Mouse (Mus musculus) limb, embryonic 12.5 days (tissue): ENCODE data around the gene Nr1h3. TPM values are rescaled to one million over a fixed set of nuclear protein-coding genes. Genes with fewer than 3 reads are reported as not detected.

Source experiments
- ATAC-seq: fragments of 200-750 bp; cut with Nextera tagmentation; 2 replicates; pipeline ENCODE4 v1.8.0; 2017; ENCODE audit warnings: low read depth, moderate TSS enrichment; ENCODE audit not compliant: insufficient number of reproducible peaks, insufficient read depth, low FRiP score, low TSS enrichment
- H3K27ac ChIP-seq: fragments of 300-500 bp; sonication (generic); 2 replicates; pipeline ENCODE4 v1.5.1; 2016; ENCODE audit warnings: mild to moderate bottlenecking, moderate library complexity
- H3K27me3 ChIP-seq: fragments of 300-500 bp; sonication (generic); 2 replicates; pipeline ENCODE4 v1.6.1; 2016; ENCODE audit warnings: mild to moderate bottlenecking, moderate library complexity
- H3K36me3 ChIP-seq: fragments of 300-500 bp; sonication (generic); 2 replicates; pipeline ENCODE4 v1.6.1; 2016; ENCODE audit warnings: mild to moderate bottlenecking, moderate library complexity
- H3K4me1 ChIP-seq: fragments of 300-500 bp; sonication (generic); replicated peaks from 2 replicates; pipeline ENCODE4 v1.6.1; 2016
- H3K4me2 ChIP-seq: fragments of 300-500 bp; sonication (generic); 2 replicates; pipeline ENCODE4 v1.6.1; 2016; ENCODE audit warnings: mild to moderate bottlenecking, moderate library complexity
- H3K4me3 ChIP-seq: fragments of 300-500 bp; sonication (generic); replicated peaks from 2 replicates; pipeline ENCODE4 v1.5.1; 2016; ENCODE audit warnings: mild to moderate bottlenecking
- H3K9ac ChIP-seq: fragments of 300-500 bp; sonication (generic); replicated peaks from 2 replicates; pipeline ENCODE4 v1.6.1; 2016; ENCODE audit warnings: mild to moderate bottlenecking, moderate library complexity
- H3K9me3 ChIP-seq: fragments of 300-500 bp; sonication (generic); 2 replicates; pipeline ENCODE4 v1.6.1; 2016; ENCODE audit warnings: mild to moderate bottlenecking, moderate library complexity
- WGBS: fragments of 180-500 bp; shearing (Covaris S2); methylation state at CpG from one replicate; pipeline ENCODE4 v1.1.7; 2016; 5-methylcytosine and 5-hydroxymethylcytosine counted together
- polyA plus RNA-seq: library from polyadenylated mRNA; unstranded; fragments of >200 nt; fragmentation: Nextera tagmentation; extraction: Ambion mirVana; gene quantifications from 2 replicates; pipeline ENCODE4 v1.2.1, GENCODE M21; 2016

Gene Nr1h3
- polyA plus RNA-seq, 1 experiment from 2014 or later = 1.9 TPM

DNA sequence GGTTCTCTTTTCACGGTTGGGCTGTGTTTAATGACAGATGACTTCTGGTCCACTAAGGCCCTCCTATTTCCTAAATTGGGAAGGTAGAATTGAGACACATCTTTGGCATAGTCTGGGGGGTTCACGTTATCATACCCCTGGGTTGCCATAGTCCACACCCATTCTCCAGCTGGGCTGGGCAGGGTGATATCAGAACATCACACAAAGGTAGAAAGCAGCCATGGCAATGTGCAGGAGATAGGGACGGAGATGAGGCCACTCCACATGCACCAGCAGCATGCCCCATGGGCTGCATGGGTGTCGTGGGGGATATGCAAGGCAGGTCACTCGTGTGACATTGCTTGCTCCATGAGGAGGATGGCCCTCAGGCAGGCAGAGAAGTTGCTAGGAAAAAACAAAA lies 39.1 kb downstream of the Nr1h3 start:
- H3K36me3 ChIP-seq = peaks cover 77% of the 10 kb centered on the region
- no peak overlapping the region for H3K9ac ChIP-seq
- no peak overlapping the region for H3K4me3 ChIP-seq
- H3K4me2 ChIP-seq = no peak overlapping the region
- ATAC-seq = no peak
- no peaks in the 10 kb centered on the region for H3K27me3 ChIP-seq
- no peaks in the 10 kb centered on the region for H3K4me1 ChIP-seq
- H3K27ac ChIP-seq = no peak overlapping the region
- H3K9me3 ChIP-seq = no peaks in the 10 kb centered on the region
- WGBS = 83% methylated on average over 5 of the region's 5 CpGs

GRCm38 (mm10) chr2:91162952-91163351 lies 39.7 kb downstream of the Nr1h3 start:
- Histone ChIP-seq H3K4me3 (no peak overlapping the region), H3K36me3 (peaks cover 77% of the 10 kb centered on the region), H3K4me1 (no peaks in the 10 kb centered on the region), H3K27ac (no peak overlapping the region), H3K27me3 (no peaks in the 10 kb centered on the region), H3K4me2 (no peak overlapping the region), H3K9ac (no peak overlapping the region), H3K9me3 (no peaks in the 10 kb centered on the region)
- ATAC-seq = no peak
- WGBS = 80% methylated on average over 4 of the region's 4 CpGs

- no peak for ATAC-seq
- Histone ChIP-seq H3K4me3 (no peak overlapping the region), H3K27me3 (no peaks in the 10 kb centered on the region), H3K9me3 (no peaks in the 10 kb centered on the region), H3K4me1 (no peaks in the 10 kb centered on the region), H3K9ac (no peak overlapping the region), H3K36me3 (peaks cover 82% of the 10 kb centered on the region), H3K4me2 (no peak overlapping the region), H3K27ac (no peak overlapping the region)
- 89% methylated on average over 6 of the region's 6 CpGs for WGBS
These were observed 42.0 kb downstream of the Nr1h3 start for GRCm38 (mm10) chr2:91160591-91160990.

DNA sequence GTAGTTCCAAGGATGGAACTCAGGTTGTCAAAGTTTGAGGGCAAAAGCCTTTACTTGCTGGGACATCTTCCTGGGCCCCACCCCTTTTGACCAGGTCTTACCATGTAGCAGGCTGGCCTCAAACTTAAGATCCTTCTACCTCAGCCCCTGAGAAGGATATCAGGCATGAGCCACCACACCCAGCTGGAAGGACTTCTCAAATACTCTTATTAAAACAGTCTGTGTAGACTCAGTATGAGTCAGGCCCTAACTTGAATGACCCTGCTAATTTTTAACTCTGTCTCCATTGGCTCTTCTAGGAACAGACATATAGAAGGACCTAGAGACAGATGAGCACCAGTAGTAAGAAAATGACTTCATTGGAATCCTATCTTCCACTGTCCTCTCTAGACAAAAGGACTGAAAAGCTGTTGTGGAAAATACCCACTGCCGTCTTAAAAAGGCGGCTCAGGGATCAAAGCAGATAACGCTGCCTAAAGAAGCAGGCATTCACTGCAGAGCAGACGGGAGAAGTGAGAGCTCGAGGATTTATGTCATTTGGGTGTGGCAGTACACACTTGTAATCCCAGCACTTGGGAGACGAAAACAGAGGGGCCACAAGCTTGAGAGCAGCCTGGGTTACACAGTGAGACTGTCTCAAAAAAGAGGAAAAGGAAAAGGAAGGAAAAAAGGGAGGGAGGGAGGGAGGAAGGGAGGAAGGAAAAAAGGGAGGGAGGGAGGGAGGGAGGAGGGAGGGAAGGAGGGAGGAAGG lies 45.5 kb downstream of the Nr1h3 start:
- Histone ChIP-seq H3K9ac (no peak overlapping the region), H3K27ac (no peak overlapping the region), H3K9me3 (no peaks in the 10 kb centered on the region), H3K4me2 (no peak overlapping the region), H3K4me3 (no peak overlapping the region), H3K36me3 (peaks cover 79% of the 10 kb centered on the region), H3K27me3 (no peaks in the 10 kb centered on the region), H3K4me1 (no peaks in the 10 kb centered on the region)
- 16% methylated on average over 6 of the region's 6 CpGs for WGBS
- no peak for ATAC-seq

GRCm38 (mm10) chr2:91154091-91154490 lies 48.5 kb downstream of the Nr1h3 start:
- no peak overlapping the region for H3K27ac ChIP-seq
- H3K4me1 ChIP-seq = no peaks in the 10 kb centered on the region
- no peaks in the 10 kb centered on the region for H3K9me3 ChIP-seq
- no peak overlapping the region for H3K4me3 ChIP-seq
- H3K9ac ChIP-seq = no peak overlapping the region
- ATAC-seq = no peak
- peaks cover 68% of the 10 kb centered on the region for H3K36me3 ChIP-seq
- WGBS = 88% methylated on average over 3 of the region's 3 CpGs
- no peaks in the 10 kb centered on the region for H3K27me3 ChIP-seq
- no peak overlapping the region for H3K4me2 ChIP-seq

DNA sequence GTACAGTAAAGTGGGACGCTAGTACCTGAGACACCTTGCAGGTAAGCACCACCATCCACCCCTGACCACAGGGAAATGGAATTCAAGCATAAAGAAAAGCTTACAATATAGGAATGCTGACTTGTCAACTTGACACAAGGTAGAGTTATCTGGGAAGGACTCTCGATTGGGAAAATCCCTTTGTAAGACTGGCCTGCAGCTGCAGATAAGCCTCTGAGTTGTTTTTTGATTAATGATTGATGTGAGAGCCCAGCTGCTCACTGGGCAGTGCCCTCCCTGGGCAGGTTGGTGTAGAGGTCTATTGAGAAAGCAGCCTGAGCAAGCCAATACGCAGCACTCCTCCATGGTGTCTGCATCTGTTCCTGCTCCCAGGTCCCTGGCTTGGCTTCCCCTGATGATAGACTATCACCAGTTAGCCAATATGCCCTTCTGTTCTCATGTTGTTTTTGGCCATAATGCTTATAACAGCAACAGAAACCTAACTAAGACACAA lies 49.7 kb downstream of the Nr1h3 start:
- no peaks in the 10 kb centered on the region for H3K27me3 ChIP-seq
- H3K36me3 ChIP-seq = peaks cover 62% of the 10 kb centered on the region
- H3K4me3 ChIP-seq = no peak overlapping the region
- 82% methylated on average over 3 of the region's 3 CpGs for WGBS
- no peak overlapping the region for H3K27ac ChIP-seq
- no peak overlapping the region for H3K4me2 ChIP-seq
- H3K9ac ChIP-seq = no peak overlapping the region
- ATAC-seq = no peak
- no peaks in the 10 kb centered on the region for H3K4me1 ChIP-seq
- H3K9me3 ChIP-seq = no peaks in the 10 kb centered on the region

DNA sequence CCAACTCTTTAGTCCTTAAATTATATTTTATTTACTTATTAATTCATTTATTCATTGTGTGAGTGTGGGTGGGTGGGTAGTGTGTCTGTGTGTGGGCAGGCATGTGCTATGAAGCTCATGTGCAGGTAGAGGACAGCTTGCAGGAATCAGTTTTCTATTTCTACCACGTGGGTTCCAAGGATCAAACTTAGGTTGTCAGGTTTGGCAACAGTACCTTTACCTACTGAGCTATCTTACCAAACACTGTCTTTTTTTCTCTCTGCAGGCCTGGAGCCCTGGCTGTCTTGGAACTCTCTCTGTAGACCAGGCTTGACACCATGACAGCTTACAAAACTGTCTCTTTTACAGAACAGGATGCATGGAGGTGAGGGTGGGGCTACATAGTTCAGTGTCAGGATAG lies 51.3 kb downstream of the Nr1h3 start:
- no peaks in the 10 kb centered on the region for H3K27me3 ChIP-seq
- H3K27ac ChIP-seq = no peak overlapping the region
- no peaks in the 10 kb centered on the region for H3K4me1 ChIP-seq
- WGBS = 87% methylated on average over 1 of the region's 1 CpGs
- peaks cover 51% of the 10 kb centered on the region for H3K36me3 ChIP-seq
- ATAC-seq = no peak
- no peak overlapping the region for H3K9ac ChIP-seq
- no peak overlapping the region for H3K4me3 ChIP-seq
- H3K4me2 ChIP-seq = no peak overlapping the region
- H3K9me3 ChIP-seq = no peaks in the 10 kb centered on the region

- peaks cover 46% of the 10 kb centered on the region for H3K36me3 ChIP-seq
- H3K4me2 ChIP-seq = no peak overlapping the region
- H3K27me3 ChIP-seq = no peaks in the 10 kb centered on the region
- H3K4me1 ChIP-seq = no peaks in the 10 kb centered on the region
- H3K9me3 ChIP-seq = no peaks in the 10 kb centered on the region
- no peak overlapping the region for H3K9ac ChIP-seq
- H3K27ac ChIP-seq = no peak overlapping the region
- no peak for ATAC-seq
- no peak overlapping the region for H3K4me3 ChIP-seq
These were observed 54.5 kb downstream of the Nr1h3 start for GRCm38 (mm10) chr2:91148101-91148500.

DNA sequence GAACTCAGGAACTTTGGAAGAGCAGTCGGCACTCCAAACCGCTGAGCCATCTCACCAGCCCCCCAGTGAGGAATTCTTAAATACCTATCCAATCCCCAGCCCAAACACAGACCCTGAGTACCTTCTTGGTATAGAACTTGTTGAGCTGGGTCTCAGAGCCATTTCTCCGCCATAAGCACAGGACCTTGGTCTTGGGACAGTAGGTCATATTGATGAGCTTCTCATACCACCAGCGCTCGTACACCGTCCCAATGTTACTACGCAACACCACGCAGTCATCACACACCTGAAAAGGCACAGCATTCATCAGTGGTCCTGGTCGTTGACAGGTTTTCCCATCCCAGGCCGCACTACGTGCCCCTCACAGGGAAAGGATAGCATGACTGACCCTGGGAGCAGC lies 59.2 kb downstream of the Nr1h3 start:
- Histone ChIP-seq H3K4me3 (no peak overlapping the region), H3K4me1 (no peaks in the 10 kb centered on the region; the same call in 1 of the 2 replicates), H3K9ac (no peak overlapping the region), H3K4me2 (no peak overlapping the region), H3K36me3 (peaks cover 46% of the 10 kb centered on the region), H3K27ac (no peak overlapping the region), H3K9me3 (no peaks in the 10 kb centered on the region), H3K27me3 (no peaks in the 10 kb centered on the region)
- ATAC-seq = no peak
- WGBS = 95% methylated on average over 11 of the region's 11 CpGs

DNA sequence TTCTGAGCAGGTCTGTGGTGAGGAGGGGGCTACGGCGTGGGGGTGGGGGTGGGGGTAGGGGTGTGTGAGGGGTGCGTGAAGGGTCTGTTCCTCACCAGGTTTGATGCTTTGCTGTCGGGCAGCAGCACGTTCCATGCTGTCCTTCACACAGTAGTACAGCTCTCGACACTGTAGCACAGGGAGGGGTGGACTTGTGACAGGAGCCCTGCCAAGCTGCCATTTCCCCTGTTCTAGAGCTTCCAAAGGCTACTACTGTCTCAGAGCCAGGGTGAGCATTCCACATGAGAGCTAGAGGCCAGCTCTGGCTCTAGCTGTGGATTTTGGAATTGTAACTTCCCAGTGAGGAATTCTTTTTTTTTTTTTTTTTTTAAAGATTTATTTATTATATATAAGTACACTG lies 59.7 kb downstream of the Nr1h3 start:
- Histone ChIP-seq H3K4me1 (no peaks in the 10 kb centered on the region; the same call in 1 of the 2 replicates), H3K4me3 (no peak overlapping the region), H3K9me3 (no peaks in the 10 kb centered on the region), H3K9ac (no peak overlapping the region), H3K27me3 (no peaks in the 10 kb centered on the region), H3K27ac (no peak overlapping the region), H3K36me3 (peaks cover 51% of the 10 kb centered on the region), H3K4me2 (no peak overlapping the region)
- ATAC-seq = no peak
- WGBS = 84% methylated on average over 6 of the region's 6 CpGs

- no peaks in the 10 kb centered on the region for H3K9me3 ChIP-seq
- no peak overlapping the region for H3K9ac ChIP-seq
- no peak overlapping the region for H3K4me3 ChIP-seq
- H3K4me1 ChIP-seq = no peaks in the 10 kb centered on the region; the same call in 1 of the 2 replicates
- no peaks in the 10 kb centered on the region for H3K27me3 ChIP-seq
- ATAC-seq = no peak
- 77% methylated on average over 8 of the region's 8 CpGs for WGBS
- peaks cover 45% of the 10 kb centered on the region for H3K36me3 ChIP-seq
- H3K27ac ChIP-seq = no peak overlapping the region
- no peak overlapping the region for H3K4me2 ChIP-seq
These were observed 62.9 kb downstream of the Nr1h3 start for GRCm38 (mm10) chr2:91139764-91140163.

DNA sequence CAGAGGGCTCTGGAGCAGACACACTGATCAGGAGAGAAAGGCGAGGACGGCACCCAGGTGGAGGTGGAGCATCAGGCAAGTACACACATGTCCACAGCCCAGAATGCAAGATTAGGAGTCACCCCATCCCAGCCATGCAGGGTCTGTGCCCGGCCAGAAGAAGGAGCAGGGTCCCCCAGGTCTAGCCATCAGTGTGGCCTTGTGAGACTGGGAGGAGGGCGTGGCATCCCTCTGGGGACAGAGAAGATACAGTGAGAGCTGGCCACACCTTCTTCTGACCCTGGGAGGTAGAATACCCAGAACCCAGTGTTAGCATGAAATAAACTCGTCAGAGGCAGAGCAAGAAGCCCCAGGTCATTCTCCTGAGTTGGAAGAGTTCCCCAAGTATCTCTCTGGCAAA lies 63.3 kb downstream of the Nr1h3 start:
- Histone ChIP-seq H3K27ac (no peak overlapping the region), H3K9me3 (no peaks in the 10 kb centered on the region), H3K9ac (no peak overlapping the region), H3K36me3 (peaks cover 41% of the 10 kb centered on the region), H3K4me3 (no peak overlapping the region), H3K4me2 (no peak overlapping the region), H3K27me3 (no peaks in the 10 kb centered on the region), H3K4me1 (no peaks in the 10 kb centered on the region; the same call in 1 of the 2 replicates)
- ATAC-seq = no peak
- WGBS = 59% methylated on average over 5 of the region's 5 CpGs
